Mouse (Mus musculus) layer of hippocampus, adult 2 months (tissue): ENCODE results near the gene Sephs1. TPM values are rescaled to one million over a fixed set of nuclear protein-coding genes. Genes with fewer than 3 reads are reported as not detected.

Experiments
- DNase-seq, 2 experiments: peaks; one replicate each; pipeline ENCODE4 v3.0.0; 2022; ENCODE audit warnings: low spot score in 2 of 2
- H3K27ac ChIP-seq: fragments of 200-600 bp; 2 replicates; pipeline ENCODE4 v1.8.1; 2022
- H3K4me3 ChIP-seq: fragments of 200-600 bp; 2 replicates; pipeline ENCODE4 v1.8.1; 2022; ENCODE audit warnings: mild to moderate bottlenecking
- CTCF ChIP-seq: fragments of 200-600 bp; conservative IDR thresholded peaks from 2 replicates; pipeline ENCODE4 v1.8.1; 2022; ENCODE audit warnings: antibody characterized with exemption, mild to moderate bottlenecking, moderate library complexity
- long read RNA-seq, 2 experiments: library from polyadenylated mRNA; stranded (forward); transcript quantifications; one replicate each; pipeline ENCODE4 v2.0.0; 2021; ENCODE audit warnings: borderline mapping rate in 2 of 2
- total RNA-seq, 2 experiments: library from RNA; stranded (reverse); gene quantifications; 2 replicates each; pipeline ENCODE4 v1.2.3; 2021

The Sephs1 gene
- total RNA-seq = 10 to 100 TPM; 19.7 to 21.5 TPM
- long read RNA-seq, experiment 1, full-length matches to known transcripts = 13 of 17 reads
- long read RNA-seq, experiment 1, partial matches to known transcripts = 2 of 17 reads
- long read RNA-seq, experiment 1, other reads (novel, unspliced or antisense) = 2 of 17 reads
- long read RNA-seq, experiment 2, full-length matches to known transcripts = 18 of 30 reads
- long read RNA-seq, experiment 2, partial matches to known transcripts = 3 of 30 reads
- long read RNA-seq, experiment 2, other reads (novel, unspliced or antisense) = 9 of 30 reads

- peak; percentile 74 to 78 for DNase-seq
These were observed at the start of gene Sephs1 for GRCm38 (mm10) chr2:4881350-4882248. TSS of gene Sephs1 (plus strand) at chr2:4881564.

GRCm38 (mm10) chr2:4832166-4832565 lies 49.2 kb upstream of the Sephs1 start:
- Histone ChIP-seq H3K4me3 (no peak overlapping the region), H3K27ac (no peak overlapping the region)
- TF ChIP-seq CTCF = no peak
- no peak for DNase-seq

More at GRCm38 (mm10) chr2:4881350-4882248, at the start of gene Sephs1:
- TF ChIP-seq CTCF = no peak
- Histone ChIP-seq H3K27ac (peak within 1 kb of the TSS; percentile 98), H3K4me3 (peak within 1 kb of the TSS; percentile 78)

GRCm38 (mm10) chr2:4849449-4849848 lies 31.9 kb upstream of the Sephs1 start:
- DNase-seq = no peak
- H3K27ac ChIP-seq = no peak overlapping the region
- no peak overlapping the region for H3K4me3 ChIP-seq
- TF ChIP-seq CTCF = no peak

GRCm38 (mm10) chr2:4857186-4857585 lies 24.2 kb upstream of the Sephs1 start:
- no peak for TF ChIP-seq CTCF
- no peak for DNase-seq
- no peak overlapping the region for H3K27ac ChIP-seq
- H3K4me3 ChIP-seq = no peak overlapping the region

GRCm38 (mm10) chr2:4858161-4858560 lies 23.2 kb upstream of the Sephs1 start:
- H3K27ac ChIP-seq = no peak overlapping the region
- no peak for DNase-seq
- TF ChIP-seq CTCF = no peak
- H3K4me3 ChIP-seq = no peak overlapping the region

- peak; percentile 67 to 87 for DNase-seq
- Histone ChIP-seq H3K4me3 (no peak overlapping the region), H3K27ac (no peak overlapping the region)
- peak; percentile 83 for TF ChIP-seq CTCF
These were observed 17.2 kb upstream of the Sephs1 start for GRCm38 (mm10) chr2:4864008-4864816.

- H3K27ac ChIP-seq = no peak overlapping the region
- H3K4me3 ChIP-seq = no peak overlapping the region
- no peak for DNase-seq
- TF ChIP-seq CTCF = no peak
These were observed 16.5 kb upstream of the Sephs1 start for GRCm38 (mm10) chr2:4864817-4865296.

- no peak for DNase-seq
- H3K27ac ChIP-seq = no peak overlapping the region
- no peak overlapping the region for H3K4me3 ChIP-seq
- no peak for TF ChIP-seq CTCF
These were observed 13.2 kb upstream of the Sephs1 start for GRCm38 (mm10) chr2:4868028-4868725.

- no peak for DNase-seq
- TF ChIP-seq CTCF = 0 out of 2 replicates have a peak, but pooled peaks have one; percentile 3
- no peak overlapping the region for H3K27ac ChIP-seq
- no peak overlapping the region for H3K4me3 ChIP-seq
These were observed 8.6 kb upstream of the Sephs1 start for GRCm38 (mm10) chr2:4872740-4873139.

GRCm38 (mm10) chr2:4873331-4873730 lies 8.0 kb upstream of the Sephs1 start:
- TF ChIP-seq CTCF = no peak
- no peak overlapping the region for H3K4me3 ChIP-seq
- no peak for DNase-seq
- H3K27ac ChIP-seq = no peak overlapping the region

GRCm38 (mm10) chr2:4875090-4875489 lies 6.3 kb upstream of the Sephs1 start:
- no peak for DNase-seq
- no peak for TF ChIP-seq CTCF
- Histone ChIP-seq H3K27ac (no peak overlapping the region), H3K4me3 (no peak overlapping the region)

- H3K4me3 ChIP-seq = no peak overlapping the region
- no peak for TF ChIP-seq CTCF
- no peak for DNase-seq
- H3K27ac ChIP-seq = no peak overlapping the region
These were observed 5.2 kb upstream of the Sephs1 start for GRCm38 (mm10) chr2:4876131-4876530.
